Mouse (Mus musculus) cortical plate, adult 2 months (tissue): ENCODE measurements around the gene Plet1. TPM values are rescaled to one million over a fixed set of nuclear protein-coding genes. Genes with fewer than 3 reads are reported as not detected.

ENCODE experiments used
- H3K27ac ChIP-seq: fragments of 200-500 bp; 2 replicates; pipeline ENCODE4 v1.5.1; 2012; ENCODE audit warnings: low read length, control low read depth, inconsistent platforms; ENCODE audit not compliant: insufficient read depth
- H3K4me1 ChIP-seq: fragments of 200-500 bp; 2 replicates; pipeline ENCODE4 v1.6.1; 2011; ENCODE audit warnings: low read length; ENCODE audit not compliant: control insufficient read depth, insufficient read depth
- H3K4me3 ChIP-seq: fragments of 200-500 bp; 2 replicates; pipeline ENCODE4 v1.5.1; 2011; ENCODE audit warnings: mild to moderate bottlenecking, low read length, control low read depth; ENCODE audit not compliant: insufficient read depth
- CTCF ChIP-seq: fragments of 200-500 bp; IDR thresholded peaks from 2 replicates; pipeline ENCODE4 v1.5.1; 2011; ENCODE audit warnings: mild to moderate bottlenecking, control low read depth, low read length; ENCODE audit not compliant: insufficient read depth; ENCODE audit errors: extremely low read depth
- POLR2A ChIP-seq: fragments of 200-500 bp; IDR thresholded peaks from 2 replicates; pipeline ENCODE4 v1.6.1; 2011; ENCODE audit warnings: mild to moderate bottlenecking, low read length, control low read depth; ENCODE audit not compliant: insufficient read depth; ENCODE audit errors: extremely low read depth
- polyA plus RNA-seq: library from polyadenylated mRNA; depleted of rRNA; stranded (reverse); fragments of >200 nt; gene quantifications from 2 replicates; pipeline ENCODE4 v1.2.3, GENCODE M21; 2012

Gene Plet1
- polyA plus RNA-seq, 1 experiment: 0.13 TPM

GRCm38 (mm10) chr9:50505405-50505804, 11.1 kb downstream of the Plet1 start:
- Histone ChIP-seq H3K4me3 (no peak overlapping the region), H3K27ac (no peak overlapping the region), H3K4me1 (no peaks in the 10 kb centered on the region)
- no peak for TF ChIP-seq CTCF
- no peak for TF ChIP-seq POLR2A

GRCm38 (mm10) chr9:50507570-50507969, 13.2 kb downstream of the Plet1 start:
- Histone ChIP-seq H3K27ac (no peak overlapping the region), H3K4me1 (no peaks in the 10 kb centered on the region), H3K4me3 (no peak overlapping the region)
- no peak for TF ChIP-seq CTCF
- no peak for TF ChIP-seq POLR2A

GRCm38 (mm10) chr9:50515462-50515861, 21.1 kb downstream of the Plet1 start:
- TF ChIP-seq POLR2A (no peak), CTCF (no peak)
- Histone ChIP-seq H3K27ac (no peak overlapping the region), H3K4me1 (no peaks in the 10 kb centered on the region), H3K4me3 (no peak overlapping the region)

- Histone ChIP-seq H3K4me1 (0 out of 2 replicates have a peak, but pooled peaks cover 2% of the 10 kb centered on the region), H3K4me3 (no peak overlapping the region), H3K27ac (no peak overlapping the region)
- TF ChIP-seq CTCF: peak; percentile 17; the same call in 1 of the 2 replicates
- no peak for TF ChIP-seq POLR2A
Observed at GRCm38 (mm10) chr9:50518781-50519180, 24.5 kb downstream of the Plet1 start.

- Histone ChIP-seq H3K4me3 (no peak overlapping the region), H3K4me1 (0 out of 2 replicates have a peak, but pooled peaks cover 2% of the 10 kb centered on the region), H3K27ac (no peak overlapping the region)
- TF ChIP-seq CTCF (no peak), POLR2A (no peak)
Observed at GRCm38 (mm10) chr9:50520748-50521147, 26.4 kb downstream of the Plet1 start.

DNA sequence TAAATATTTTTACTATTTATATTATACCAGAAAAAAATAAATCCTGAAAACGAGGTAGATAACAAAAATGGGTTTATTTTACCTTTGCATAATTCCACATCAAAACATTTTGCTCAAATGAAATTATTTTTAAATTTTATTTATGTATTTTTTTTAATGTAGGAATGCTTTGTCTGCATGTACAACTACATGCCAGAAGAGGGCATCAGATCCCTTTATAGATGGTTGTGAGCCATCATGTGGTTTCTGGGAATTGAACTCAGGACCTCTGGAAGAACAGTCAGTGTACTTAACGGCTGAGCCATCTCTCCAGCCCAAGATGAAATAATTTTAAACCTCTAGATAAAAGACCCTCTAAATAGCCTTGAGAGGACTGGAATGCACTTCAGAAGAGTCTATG, 27.2 kb downstream of the Plet1 start:
- Histone ChIP-seq H3K27ac (no peak overlapping the region), H3K4me3 (no peak overlapping the region), H3K4me1 (0 out of 2 replicates have a peak, but pooled peaks cover 2% of the 10 kb centered on the region)
- TF ChIP-seq CTCF (no peak), POLR2A (no peak)

DNA sequence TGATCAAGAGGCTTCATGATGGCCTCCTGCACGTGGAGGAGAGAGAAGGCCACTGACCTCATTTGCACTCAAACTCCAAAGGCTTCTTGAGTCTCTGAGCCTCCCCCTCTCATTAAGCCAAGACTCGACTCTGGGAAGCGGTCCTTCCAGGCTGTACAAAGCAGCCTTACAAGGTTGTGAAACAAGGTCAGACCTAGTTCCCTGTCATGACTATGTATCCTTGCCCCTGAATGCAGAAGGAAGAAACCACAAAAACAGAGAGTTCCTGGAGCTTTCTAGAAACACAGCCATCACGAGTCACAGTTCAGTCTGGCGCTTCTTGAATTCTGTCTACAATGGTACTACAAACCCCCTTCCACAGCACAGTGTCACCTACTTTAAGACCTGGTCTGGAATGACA, 28.2 kb downstream of the Plet1 start:
- TF ChIP-seq CTCF: no peak
- no peak for TF ChIP-seq POLR2A
- no peak overlapping the region for H3K4me3 ChIP-seq
- H3K4me1 ChIP-seq: 0 out of 2 replicates have a peak, but pooled peaks cover 2% of the 10 kb centered on the region
- H3K27ac ChIP-seq: no peak overlapping the region

GRCm38 (mm10) chr9:50524936-50525335, 30.6 kb downstream of the Plet1 start:
- Histone ChIP-seq H3K4me1 (0 out of 2 replicates have a peak, but pooled peaks cover 2% of the 10 kb centered on the region), H3K4me3 (no peak overlapping the region), H3K27ac (no peak overlapping the region)
- TF ChIP-seq CTCF (no peak), POLR2A (no peak)

DNA sequence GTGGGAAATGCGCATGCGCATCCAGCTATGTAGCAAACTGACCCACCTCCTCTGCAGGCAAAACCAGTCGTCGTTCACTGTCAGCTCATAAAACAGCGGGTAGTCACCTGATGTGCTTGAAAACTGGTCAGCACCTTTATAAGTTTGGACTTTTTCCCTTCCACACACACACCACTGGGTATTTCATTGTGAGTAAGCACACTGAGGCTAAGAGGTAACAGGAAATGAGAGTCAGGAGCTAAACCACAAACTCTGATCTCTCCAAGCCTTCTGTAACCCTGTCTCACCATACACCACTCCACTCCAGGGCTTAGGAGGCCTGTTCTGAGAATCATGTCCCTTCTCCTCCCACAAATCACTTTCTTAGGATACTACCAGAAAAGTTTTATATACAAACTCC, 31.3 kb downstream of the Plet1 start:
- no peak overlapping the region for H3K27ac ChIP-seq
- no peak overlapping the region for H3K4me3 ChIP-seq
- H3K4me1 ChIP-seq: 0 out of 2 replicates have a peak, but pooled peaks cover 2% of the 10 kb centered on the region
- TF ChIP-seq CTCF: no peak
- TF ChIP-seq POLR2A: no peak

GRCm38 (mm10) chr9:50527860-50528259, 33.5 kb downstream of the Plet1 start:
- TF ChIP-seq POLR2A (no peak), CTCF (no peak)
- H3K27ac ChIP-seq: no peak overlapping the region
- peak overlapping the region; percentile 54 for H3K4me3 ChIP-seq
- H3K4me1 ChIP-seq: no peaks in the 10 kb centered on the region
